Mouse (Mus musculus) CH12F3 (cell line): ENCODE results near the gene Myocd.

Experiments used
- in situ Hi-C: fragments of 300-500 bp; cut with MboI; formaldehyde crosslinking; loops from 2 replicates; pipeline ENCODE4 v1.14.3; 2020; ENCODE audit warnings: low sequenced_read_pairs

Myocd gene

GRCm38 (mm10) chr11:65269851-65270473 is at the start of gene Myocd:
Myocd (minus strand) TSS chr11:65269989.
- in situ Hi-C loops = no loop called here

DNA sequence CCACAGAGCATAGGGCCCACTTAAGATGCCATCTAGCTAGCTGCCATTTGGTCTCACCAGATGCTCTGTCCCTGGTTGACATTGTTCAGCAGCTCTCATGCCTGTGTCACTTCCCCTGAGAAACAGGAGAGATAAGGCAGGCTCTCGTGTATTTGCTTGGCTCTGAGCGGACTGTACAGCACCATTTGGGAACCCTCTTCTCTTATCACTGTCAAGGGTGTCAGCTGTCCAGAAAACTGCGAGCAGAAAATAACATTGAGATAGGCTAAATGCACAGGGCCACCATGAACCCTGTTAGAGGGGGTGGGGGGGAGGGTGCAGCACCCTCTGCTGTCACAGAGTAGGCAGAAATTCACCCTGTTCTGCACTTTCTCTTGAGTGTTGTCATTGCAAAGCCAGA is 34.0 kb upstream of the Myocd start:
- in situ Hi-C loops = no loop called here

- in situ Hi-C loops = no loop called here
Observed at GRCm38 (mm10) chr11:65294128-65294833, 24.5 kb upstream of the Myocd start.

DNA sequence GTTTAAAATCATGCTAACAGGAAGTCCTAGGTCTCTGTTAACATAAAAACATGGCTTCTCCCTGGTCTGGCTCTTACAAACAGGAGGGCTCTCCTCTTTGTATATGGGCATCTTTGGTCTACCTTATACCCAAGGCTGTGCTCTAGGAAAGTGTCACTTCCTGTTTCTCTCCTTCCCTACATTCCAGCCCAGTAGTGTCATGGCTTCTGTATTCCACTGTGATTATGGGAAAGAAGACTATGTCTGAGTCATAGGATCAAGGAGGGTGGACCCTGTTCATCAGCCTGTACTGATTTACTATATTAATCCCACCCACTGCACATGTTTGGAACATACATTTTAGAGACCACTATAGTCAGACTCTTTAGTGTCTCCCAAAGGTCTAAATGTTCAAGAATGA is 23.2 kb upstream of the Myocd start:
- in situ Hi-C loops = no loop called here

DNA sequence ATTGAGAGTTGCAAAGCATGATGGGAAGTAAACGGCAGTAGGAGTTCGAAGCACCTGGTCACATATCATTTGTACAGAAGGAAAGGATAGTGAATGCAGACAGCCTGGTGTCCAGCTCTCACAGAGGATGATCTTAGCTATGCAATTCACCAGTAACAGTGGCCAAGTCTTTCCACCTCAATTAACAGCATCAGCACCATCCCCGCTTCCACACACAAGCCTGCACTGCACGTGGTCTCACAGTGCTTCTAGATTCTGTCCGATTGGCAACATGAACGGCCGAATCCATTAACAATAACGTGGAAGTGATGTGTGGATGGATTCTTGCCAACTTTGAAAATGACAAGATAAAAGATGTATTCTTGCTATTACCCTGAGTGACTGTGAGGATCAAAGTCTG is 17.9 kb upstream of the Myocd start:
- in situ Hi-C loops = no loop called here

GRCm38 (mm10) chr11:65286211-65286610 is 16.4 kb upstream of the Myocd start:
- in situ Hi-C loops = no loop called here

DNA sequence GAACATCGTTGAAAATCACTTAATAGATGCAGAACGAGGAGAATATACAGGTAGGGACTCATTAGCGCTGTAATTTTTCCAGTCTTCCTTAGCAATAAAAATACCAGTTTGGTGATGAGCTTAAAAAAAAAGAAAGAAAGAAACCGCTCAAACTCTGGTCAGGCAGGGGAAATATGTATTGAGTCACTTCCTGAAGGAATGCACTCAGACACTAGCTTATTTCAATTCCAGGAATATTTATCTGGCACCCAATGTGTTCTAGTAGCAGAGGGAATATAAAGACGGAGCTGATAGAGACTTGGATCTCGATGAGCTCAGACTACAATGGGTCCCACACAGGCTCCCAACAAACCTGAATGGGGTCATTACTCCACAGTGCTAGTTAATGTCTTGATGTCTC is 5.7 kb upstream of the Myocd start:
- in situ Hi-C loops = no loop called here

DNA sequence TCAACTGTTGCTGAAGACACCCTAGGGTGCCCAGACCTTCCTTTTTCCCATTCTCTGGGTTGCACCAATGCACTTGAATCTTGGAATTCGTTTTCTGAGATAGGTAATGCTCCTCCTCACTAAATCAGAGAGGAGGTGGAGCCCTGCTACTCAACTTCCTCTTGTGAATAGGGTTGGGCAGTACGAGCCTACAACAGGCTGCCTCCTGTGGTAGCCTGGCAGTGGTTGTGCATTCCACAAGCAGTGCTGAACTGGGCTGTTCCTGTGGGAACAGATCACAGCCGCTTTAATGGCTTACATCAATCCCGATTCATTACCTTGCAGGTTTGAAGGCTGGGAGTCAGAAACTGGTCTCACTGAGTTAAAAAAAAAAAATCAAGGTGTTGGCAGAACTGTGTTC is 1.2 kb upstream of the Myocd start:
- in situ Hi-C loops = no loop called here

DNA sequence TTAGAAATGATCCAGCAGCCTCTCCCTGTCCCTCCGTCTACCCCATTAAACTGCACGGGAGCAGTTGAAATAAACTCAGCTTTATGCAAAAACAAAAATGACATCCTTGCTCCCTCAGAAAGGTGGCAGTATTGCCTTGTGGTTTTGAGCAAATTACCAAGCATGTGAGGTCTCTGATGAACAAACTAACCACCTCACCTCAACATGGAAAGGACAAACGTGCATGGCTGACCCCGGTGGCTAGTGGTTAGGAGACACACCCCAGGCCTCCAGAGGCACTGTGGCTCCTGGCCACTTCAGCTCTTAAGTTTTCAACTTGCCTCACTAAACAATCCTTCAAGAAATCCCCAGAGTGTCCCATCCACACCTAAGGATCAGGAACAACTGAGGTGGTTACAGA is 1.5 kb downstream of the Myocd start:
- in situ Hi-C loops = no loop called here

GRCm38 (mm10) chr11:65263466-65263865 is 6.3 kb downstream of the Myocd start:
- in situ Hi-C loops = no loop called here

GRCm38 (mm10) chr11:65258997-65259396 is 10.8 kb downstream of the Myocd start:
- in situ Hi-C loops = no loop called here

- in situ Hi-C loops = no loop called here
Observed at GRCm38 (mm10) chr11:65256143-65256542, 13.6 kb downstream of the Myocd start.

DNA sequence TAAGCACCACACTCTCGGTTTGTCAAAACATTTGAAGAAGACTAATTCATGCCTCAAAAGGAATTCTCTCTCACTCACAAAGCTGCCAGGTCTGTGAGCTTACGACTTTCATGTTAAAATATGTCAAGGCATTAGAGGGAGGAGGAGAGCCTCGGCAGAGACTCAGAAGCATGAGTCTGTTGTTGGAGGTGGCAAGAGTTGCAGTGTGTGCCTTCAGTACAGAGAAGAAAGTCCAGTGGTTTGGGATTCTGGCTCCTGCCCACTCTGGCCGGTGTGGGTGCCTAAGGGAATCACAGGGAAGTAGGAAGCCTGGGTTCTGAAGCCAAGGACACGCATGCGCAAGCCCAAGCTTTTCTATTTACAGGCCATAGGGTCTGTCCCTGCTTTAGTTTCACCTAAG is 14.2 kb downstream of the Myocd start:
- in situ Hi-C loops = no loop called here

GRCm38 (mm10) chr11:65250366-65250765 is 19.4 kb downstream of the Myocd start:
- in situ Hi-C loops = no loop called here

DNA sequence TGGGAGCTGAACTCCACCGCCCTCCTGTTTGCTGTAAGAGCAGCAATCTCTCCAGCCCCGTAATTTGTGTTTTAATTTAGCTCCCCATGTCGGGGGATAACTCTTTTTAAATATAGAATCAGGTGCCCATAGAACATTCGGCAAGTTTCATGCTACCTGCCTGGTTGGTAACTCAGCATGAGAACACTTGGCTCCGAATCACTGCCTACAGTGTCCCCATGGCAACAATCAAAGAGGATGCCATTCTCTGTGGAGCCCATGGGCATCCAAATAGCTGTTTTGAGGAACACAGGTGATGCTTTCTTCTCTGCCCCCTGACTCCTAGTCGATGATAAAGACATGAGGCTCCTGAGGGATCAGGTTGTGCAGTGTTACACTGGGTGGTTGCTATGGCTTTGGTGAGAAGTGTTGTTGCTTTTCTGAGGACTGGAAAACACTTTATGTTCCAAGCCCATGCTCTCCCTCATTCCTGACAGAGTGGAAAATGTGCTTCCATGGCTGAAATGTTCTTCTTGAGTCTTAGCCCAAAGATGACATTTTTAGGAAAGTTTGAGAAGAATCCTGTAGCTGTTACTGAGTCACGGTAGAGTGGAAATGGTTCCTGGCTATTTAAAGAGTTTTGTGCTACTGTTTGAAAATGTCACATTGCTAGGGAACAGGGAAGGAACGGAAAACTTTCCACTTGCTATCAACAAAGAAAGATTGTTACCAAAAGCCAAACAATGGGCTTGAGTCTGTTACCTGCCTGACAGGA is 23.3 kb downstream of the Myocd start:
- in situ Hi-C loops = no loop called here

GRCm38 (mm10) chr11:65243593-65243992 is 26.2 kb downstream of the Myocd start:
- in situ Hi-C loops = no loop called here

DNA sequence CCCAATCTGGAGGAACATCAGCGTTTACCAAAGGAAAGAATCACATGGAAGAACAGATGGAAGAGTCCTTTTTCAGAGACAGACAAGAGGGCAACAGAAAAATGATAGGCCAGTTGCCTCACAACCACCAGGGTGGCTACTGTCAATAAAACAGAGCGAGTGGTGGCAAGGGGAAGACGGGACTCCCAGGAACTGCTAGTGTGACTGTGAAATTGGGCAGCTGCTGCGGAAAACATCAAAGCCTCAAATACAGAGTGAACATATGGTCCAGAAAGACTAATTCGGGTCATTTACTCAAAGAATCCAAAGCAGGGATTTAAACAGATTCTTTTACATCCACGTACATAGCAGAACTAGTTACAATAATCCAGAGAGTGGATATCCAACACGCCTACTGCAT is 29.3 kb downstream of the Myocd start:
- in situ Hi-C loops = no loop called here

DNA sequence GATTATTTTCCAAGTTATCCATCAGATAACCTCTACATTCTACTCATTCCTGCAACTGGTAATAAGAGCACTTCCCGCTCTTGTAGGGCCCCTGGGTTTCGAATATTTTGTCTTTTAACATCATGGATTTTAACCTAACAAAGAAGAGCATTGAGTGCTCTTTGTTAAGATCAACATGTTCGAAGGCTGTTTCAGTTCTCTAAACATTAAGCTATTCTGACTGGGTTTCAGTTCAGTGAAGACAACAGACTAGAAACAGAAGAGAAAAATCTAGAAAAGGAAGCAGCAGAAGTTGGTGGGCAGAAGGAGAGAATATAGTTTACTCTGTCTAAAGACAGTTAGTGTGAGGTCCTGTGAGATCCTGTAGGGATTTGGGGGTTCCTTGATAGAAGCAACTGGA is 31.9 kb downstream of the Myocd start:
- in situ Hi-C loops = no loop called here

DNA sequence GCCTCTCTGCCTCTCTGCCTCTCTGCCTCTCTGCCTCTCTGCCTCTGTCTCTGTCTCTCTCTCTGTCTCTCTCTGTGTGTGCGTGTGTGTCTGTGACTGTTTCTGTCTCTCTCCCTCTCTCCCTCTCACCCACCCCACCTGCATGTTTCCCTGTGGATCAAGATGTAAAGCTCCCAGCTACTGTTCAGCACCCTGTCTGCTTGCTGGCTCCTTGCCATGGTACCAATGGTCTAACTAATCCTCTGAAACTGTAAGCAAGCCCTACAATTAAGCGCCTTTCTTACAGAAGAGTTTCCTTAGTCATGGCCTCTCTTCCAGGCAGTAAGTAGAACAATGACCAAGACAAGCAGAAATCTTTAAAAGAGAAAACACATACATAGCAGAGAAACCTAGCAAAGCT is 32.9 kb downstream of the Myocd start:
- in situ Hi-C loops = no loop called here

DNA sequence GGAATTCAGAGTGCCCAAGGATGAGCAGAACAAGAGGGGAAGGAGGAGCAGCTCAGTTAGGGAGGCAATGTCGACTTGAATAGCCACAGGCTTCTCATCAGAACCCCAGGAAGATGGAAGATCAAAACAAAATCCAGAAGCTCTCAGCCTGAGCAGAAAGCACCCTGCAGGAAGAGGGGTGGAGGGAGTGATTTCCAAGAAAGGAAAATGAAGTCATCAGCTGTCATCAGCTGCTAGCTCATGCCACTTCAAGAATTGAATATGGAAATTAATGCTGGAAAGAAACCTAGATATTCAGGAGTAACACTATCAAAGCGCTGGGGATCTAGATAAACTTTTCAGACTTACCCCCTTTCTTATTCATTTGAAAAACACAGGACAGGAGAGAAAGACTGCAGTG is 34.4 kb downstream of the Myocd start:
- in situ Hi-C loops = no loop called here

GRCm38 (mm10) chr11:65231771-65232170 is 38.0 kb downstream of the Myocd start:
- in situ Hi-C loops = no loop called here

DNA sequence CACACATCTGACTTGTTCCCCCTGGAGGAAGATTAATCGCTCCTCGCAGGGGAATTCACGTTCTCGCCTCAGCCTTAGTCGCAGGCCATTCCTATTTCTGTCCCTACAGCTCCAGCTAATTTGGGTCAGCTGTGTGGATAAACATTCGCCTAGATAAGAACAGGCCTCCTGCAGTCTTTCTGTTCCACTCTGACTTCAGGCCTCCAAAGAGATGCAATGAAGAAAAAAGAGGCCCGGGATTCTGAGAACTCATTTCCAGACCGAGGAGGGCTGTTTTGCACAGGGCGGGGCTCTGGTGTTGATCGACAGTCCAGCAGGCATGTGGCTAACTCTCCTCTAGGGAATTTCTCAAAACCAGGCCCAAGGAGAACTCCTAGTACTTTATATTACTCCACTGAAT is 43.0 kb downstream of the Myocd start:
- in situ Hi-C loops = no loop called here
